Mouse (Mus musculus) heart, embryonic 14.5 days (tissue): ENCODE data around the gene Kdelr1. TPM values are rescaled to one million over a fixed set of nuclear protein-coding genes. Genes with fewer than 3 reads are reported as not detected.
A peak's percentile ranks its signal among the peaks of the same experiment; 100 is the strongest.

Experiments
- ATAC-seq: fragments of 200-750 bp; cut with Nextera tagmentation; 2 replicates; pipeline ENCODE4 v1.8.0; 2017; ENCODE audit warnings: low read depth, moderate TSS enrichment; ENCODE audit not compliant: insufficient number of reproducible peaks, insufficient read depth, low FRiP score
- H3K27ac ChIP-seq, 2 experiments: fragments of 200-500 bp in 1 of 2; fragments of 300-500 bp in 1 of 2; sonication (generic) in 1 of 2; replicated peaks in 1 of 2; 2 replicates each; pipeline ENCODE4 v1.5.1; 2012 to 2014; ENCODE audit warnings: low read depth in 2 of 2, low read length in 2 of 2, control low read depth in 1 of 2, mild to moderate bottlenecking in 1 of 2, mixed read lengths in 1 of 2; ENCODE audit not compliant: control insufficient read depth in 1 of 2, insufficient read depth in 1 of 2
- H3K27me3 ChIP-seq: fragments of 300-500 bp; sonication (generic); 2 replicates; pipeline ENCODE4 v1.6.1; 2014; ENCODE audit warnings: mild to moderate bottlenecking, low read length, control low read depth; ENCODE audit not compliant: control insufficient read depth, insufficient read depth
- H3K36me3 ChIP-seq: fragments of 300-500 bp; sonication (generic); 2 replicates; pipeline ENCODE4 v1.6.1; 2014; ENCODE audit warnings: mild to moderate bottlenecking, control low read depth, low read length, mixed read lengths; ENCODE audit not compliant: control insufficient read depth, insufficient read depth
- H3K4me1 ChIP-seq, 2 experiments: fragments of 200-500 bp in 1 of 2; fragments of 300-500 bp in 1 of 2; sonication (generic) in 1 of 2; 2 replicates each; pipeline ENCODE4 v1.6.1; 2012 to 2014; ENCODE audit warnings: low read length in 2 of 2, control low read depth in 1 of 2, mixed read lengths in 1 of 2; ENCODE audit not compliant: control insufficient read depth in 2 of 2, insufficient read depth in 2 of 2
- H3K4me2 ChIP-seq: fragments of 300-500 bp; sonication (generic); 2 replicates; pipeline ENCODE4 v1.6.1; 2014; ENCODE audit warnings: mild to moderate bottlenecking, low read length
- H3K4me3 ChIP-seq, 2 experiments: fragments of 200-500 bp in 1 of 2; fragments of 300-500 bp in 1 of 2; sonication (generic) in 1 of 2; 2 replicates each; pipeline ENCODE4 v1.5.1; 2012 to 2014; ENCODE audit warnings: low read length in 2 of 2, mild to moderate bottlenecking in 2 of 2, control low read depth in 1 of 2, low read depth in 1 of 2, moderate library complexity in 1 of 2; ENCODE audit not compliant: control insufficient read depth in 1 of 2, insufficient read depth in 1 of 2
- H3K9ac ChIP-seq: fragments of 300-500 bp; sonication (generic); 2 replicates; pipeline ENCODE4 v1.6.1; 2014; ENCODE audit warnings: mild to moderate bottlenecking, low read length
- H3K9me3 ChIP-seq: fragments of 300-500 bp; sonication (generic); 2 replicates; pipeline ENCODE4 v1.6.1; 2016; ENCODE audit warnings: low read length, control low read depth; ENCODE audit not compliant: control insufficient read depth
- WGBS: fragments of 180-500 bp; shearing (Covaris S2); extraction: QIAGEN DNeasy Blood & Tissue Kit; methylation state at CpG from one replicate; pipeline ENCODE4 v1.1.7; 2014; 5-methylcytosine and 5-hydroxymethylcytosine counted together
- polyA plus RNA-seq: library from polyadenylated mRNA; unstranded; fragments of >200 nt; fragmentation: Nextera tagmentation; extraction: Ambion mirVana; gene quantifications from 2 replicates; pipeline ENCODE4 v1.2.1, GENCODE M21; 2014

Kdelr1 gene
- polyA plus RNA-seq, 1 experiment from 2014 or later = 125 TPM

- H3K27ac ChIP-seq = no peak overlapping the region
- 1% methylated on average over 27 of the region's 31 CpGs for WGBS
- H3K4me2 ChIP-seq = peak overlapping the region; percentile 66
- H3K9ac ChIP-seq = peak overlapping the region; percentile 41; the same call in 1 of the 2 replicates
- 0 out of 2 replicates have a peak, but pooled peaks cover 3% of the 10 kb centered on the region for H3K9me3 ChIP-seq
- peak overlapping the region; percentile 45 for H3K4me3 ChIP-seq
- peaks cover 7% of the 10 kb centered on the region for H3K36me3 ChIP-seq
- peaks cover 51% of the 10 kb centered on the region for H3K27me3 ChIP-seq
- ATAC-seq = no peak
- H3K4me1 ChIP-seq = peaks cover 3 to 20% of the 10 kb centered on the region in 2 experiments; a peak in 3 of 4 replicates
Measured at GRCm38 (mm10) chr7:45833924-45834323, 38.6 kb upstream of the Kdelr1 start.

GRCm38 (mm10) chr7:45842950-45843744, 29.4 kb upstream of the Kdelr1 start:
- H3K36me3 ChIP-seq = no peaks in the 10 kb centered on the region
- 79% methylated on average over 10 of the region's 10 CpGs for WGBS
- H3K27me3 ChIP-seq = peaks cover 17% of the 10 kb centered on the region
- no peak overlapping the region for H3K4me2 ChIP-seq
- H3K4me1 ChIP-seq = no peaks in the 10 kb centered on the region
- no peak for ATAC-seq
- no peak overlapping the region for H3K9ac ChIP-seq
- H3K27ac ChIP-seq = no peak overlapping the region
- no peak overlapping the region for H3K4me3 ChIP-seq
- H3K9me3 ChIP-seq = no peaks in the 10 kb centered on the region

DNA sequence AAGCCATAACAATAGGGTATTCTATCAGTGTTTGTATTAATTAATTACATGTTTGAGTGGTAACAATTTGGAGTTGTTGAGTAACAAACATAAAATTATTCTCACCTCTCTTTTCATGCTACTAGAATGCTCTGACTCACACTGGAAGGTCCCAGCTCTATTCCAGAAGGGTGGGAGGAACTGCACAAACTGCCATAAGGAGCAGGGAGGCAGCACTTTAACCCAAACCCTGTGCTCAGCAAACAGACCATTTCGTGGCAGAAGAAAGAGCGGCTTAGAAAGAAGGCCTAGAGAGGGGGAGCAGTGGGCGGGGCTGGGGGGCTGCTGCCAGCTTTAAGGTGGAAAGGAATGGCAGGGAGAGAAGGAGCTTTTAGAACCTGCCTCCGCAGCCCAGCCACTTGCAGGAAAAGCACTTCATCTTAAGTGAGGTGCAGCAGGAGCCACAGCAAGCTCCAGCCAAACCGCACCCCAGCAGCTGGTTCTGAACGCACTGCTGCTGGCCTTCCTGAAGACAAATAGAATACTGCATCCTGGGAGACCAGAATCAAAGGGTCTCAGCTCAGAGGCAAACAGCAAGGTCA, 24.0 kb upstream of the Kdelr1 start:
- Histone ChIP-seq H3K4me2 (no peak overlapping the region), H3K36me3 (no peaks in the 10 kb centered on the region), H3K9me3 (no peaks in the 10 kb centered on the region), H3K9ac (no peak overlapping the region), H3K4me3 (no peak overlapping the region), H3K27ac (no peak overlapping the region), H3K4me1 (no peaks in the 10 kb centered on the region), H3K27me3 (peaks cover 18% of the 10 kb centered on the region)
- 23% methylated on average over 6 of the region's 6 CpGs for WGBS
- ATAC-seq = no peak

GRCm38 (mm10) chr7:45850661-45851060, 21.9 kb upstream of the Kdelr1 start:
- Histone ChIP-seq H3K4me3 (no peak overlapping the region), H3K27me3 (peaks cover 14% of the 10 kb centered on the region), H3K27ac (no peak overlapping the region), H3K9me3 (no peaks in the 10 kb centered on the region), H3K36me3 (no peaks in the 10 kb centered on the region), H3K4me2 (no peak overlapping the region), H3K9ac (no peak overlapping the region), H3K4me1 (no peaks in the 10 kb centered on the region)
- 43% methylated on average over 3 of the region's 3 CpGs for WGBS
- ATAC-seq = no peak

- WGBS = 78% methylated on average over 12 of the region's 12 CpGs
- no peak overlapping the region for H3K9ac ChIP-seq
- peaks cover 26% of the 10 kb centered on the region for H3K27me3 ChIP-seq
Measured at GRCm38 (mm10) chr7:45853089-45853488, 19.5 kb upstream of the Kdelr1 start.

DNA sequence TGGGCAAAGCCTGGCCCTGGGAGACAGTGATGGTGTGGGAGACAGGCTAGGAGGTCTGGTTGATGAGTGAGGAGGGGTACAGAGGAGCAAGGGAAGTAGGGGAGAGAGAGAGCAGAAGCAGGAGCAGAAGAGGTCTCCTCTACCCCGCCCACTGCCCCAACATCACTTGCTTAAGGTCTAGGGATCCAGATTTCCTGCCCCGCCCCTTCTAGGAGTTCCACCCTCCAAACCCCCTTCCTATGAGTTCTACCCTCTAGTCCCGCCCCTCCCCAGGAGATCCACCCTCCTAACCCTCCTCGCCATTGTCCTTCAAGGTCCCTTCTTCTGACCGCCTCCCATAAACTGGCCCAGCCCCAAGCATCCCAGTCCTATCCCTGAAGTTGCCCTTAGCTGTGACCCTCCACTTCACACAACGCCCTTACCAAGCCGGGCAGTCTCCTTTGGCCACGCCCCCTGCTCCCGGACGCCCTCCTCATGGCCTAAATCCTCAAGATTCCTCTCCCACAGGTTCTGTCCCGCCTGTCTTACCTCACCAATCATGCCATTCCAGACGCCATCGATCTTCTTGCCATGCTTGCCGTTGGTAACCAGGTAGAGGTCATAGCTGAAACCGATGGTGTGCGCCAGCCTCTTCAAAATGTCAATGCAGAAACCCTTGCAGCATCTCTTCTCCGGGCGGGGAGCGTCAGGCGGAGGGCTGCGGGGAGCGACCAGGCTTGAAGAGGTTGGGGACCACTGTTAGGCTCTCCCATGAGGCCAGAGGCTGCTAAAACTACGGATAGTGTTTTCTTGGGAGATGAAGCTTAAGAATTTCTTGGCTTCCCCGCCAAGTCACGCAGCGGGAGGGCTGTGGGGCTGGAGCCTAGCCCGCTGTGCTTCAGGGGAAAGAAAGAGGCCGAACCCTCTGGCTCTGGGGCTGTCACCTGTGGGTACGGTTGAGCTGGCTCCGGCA, 15.3 kb upstream of the Kdelr1 start:
- Histone ChIP-seq H3K9ac (peak overlapping the region; percentile 22), H3K27ac (no peak overlapping the region), H3K27me3 (peaks cover 35% of the 10 kb centered on the region), H3K4me2 (peak overlapping the region; percentile 67), H3K36me3 (no peaks in the 10 kb centered on the region), H3K4me1 (peaks cover 0 to 9% of the 10 kb centered on the region in 2 experiments; a peak in 3 of 4 replicates), H3K4me3 (peak overlapping the region; percentile 37 to 39), H3K9me3 (no peaks in the 10 kb centered on the region)
- ATAC-seq = 0 out of 2 replicates have a peak, but pooled peaks have one; percentile 7
- WGBS = under 1% methylated on average over 29 of the region's 30 CpGs

More at GRCm38 (mm10) chr7:45853089-45853488, 19.5 kb upstream of the Kdelr1 start:
- no peak for ATAC-seq
- Histone ChIP-seq H3K4me3 (no peak overlapping the region), H3K9me3 (no peaks in the 10 kb centered on the region), H3K27ac (no peak overlapping the region), H3K4me2 (no peak overlapping the region), H3K36me3 (no peaks in the 10 kb centered on the region), H3K4me1 (peaks cover 0 to 9% of the 10 kb centered on the region in 2 experiments; a peak in 3 of 4 replicates)

DNA sequence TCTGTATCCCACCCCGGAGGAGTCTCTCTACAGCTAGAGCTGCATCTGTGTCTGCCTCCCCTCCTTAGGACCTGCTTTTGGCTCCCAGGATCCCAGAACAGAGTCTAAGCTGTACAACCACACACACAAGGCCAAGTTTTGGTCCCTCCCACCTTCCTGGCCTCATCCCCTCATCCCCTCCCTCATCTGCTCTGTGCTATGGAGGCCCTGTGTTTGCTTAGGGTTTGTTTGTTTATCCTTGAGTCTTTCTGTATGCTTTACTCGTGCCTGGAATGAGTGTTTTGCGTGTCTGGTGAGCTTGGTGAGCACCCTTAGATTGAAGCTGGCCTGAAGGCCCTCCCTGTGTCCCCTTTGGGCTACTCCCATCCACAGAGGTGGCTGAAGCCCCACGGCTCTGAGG, 13.6 kb upstream of the Kdelr1 start:
- Histone ChIP-seq H3K4me3 (no peak overlapping the region), H3K9ac (no peak overlapping the region), H3K36me3 (no peaks in the 10 kb centered on the region), H3K9me3 (no peaks in the 10 kb centered on the region), H3K4me1 (peaks cover 0 to 9% of the 10 kb centered on the region in 2 experiments; a peak in 3 of 4 replicates), H3K4me2 (no peak overlapping the region), H3K27ac (no peak overlapping the region), H3K27me3 (peaks cover 35% of the 10 kb centered on the region)
- no peak for ATAC-seq
- WGBS = 55% methylated on average over 4 of the region's 4 CpGs
